Mouse (Mus musculus): ENCODE results near the gene Nos1.

Nos1 gene

DNA sequence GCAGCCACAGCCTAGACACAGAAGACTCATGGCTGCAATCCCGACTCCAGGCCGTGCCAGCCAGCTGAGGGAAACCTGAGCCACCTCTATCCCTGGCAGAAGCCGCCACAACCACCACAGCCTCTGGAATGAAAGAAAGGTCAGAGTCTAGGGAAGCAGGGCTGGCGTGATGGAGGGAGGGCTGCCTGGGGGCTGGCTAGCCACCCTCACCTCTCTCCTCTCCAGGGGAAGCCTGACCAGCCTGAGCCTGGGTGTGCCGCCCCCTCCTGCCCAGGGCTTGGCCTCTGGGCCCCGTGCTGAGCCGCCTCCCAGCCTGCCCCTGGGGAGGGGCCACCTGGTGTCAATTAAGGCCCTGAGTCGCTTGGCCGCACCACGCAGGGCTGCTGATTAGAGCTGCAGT, at the start of gene Nos1:
Gene Nos1 (plus strand): TSS at position 352 of the 400 bp plus-strand sequence.
- no peak for DNase-seq (ENCODE audit: low spot score in 2 of 2)

DNA sequence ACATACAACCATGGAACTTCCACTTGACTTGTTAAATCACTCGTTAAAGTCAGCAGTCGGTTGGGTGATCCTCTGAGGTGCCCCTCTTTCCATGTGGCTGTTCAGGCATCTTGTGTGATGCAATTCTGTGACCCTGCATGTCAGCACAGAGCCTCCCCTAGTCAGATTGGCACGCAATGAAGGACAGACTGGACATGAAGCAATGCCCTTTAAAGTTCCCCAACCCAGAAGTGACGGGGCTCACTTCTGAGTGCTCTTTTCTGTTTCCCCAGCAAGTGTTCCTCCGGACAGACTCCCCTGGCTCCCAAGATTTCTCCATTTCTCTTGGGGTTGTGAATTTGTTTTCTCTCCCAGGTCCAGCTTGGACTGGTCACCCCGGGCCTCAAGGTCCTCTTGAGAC, 49.5 kb upstream of the Nos1 start:
- no peak for DNase-seq (ENCODE audit: low spot score in 2 of 2)

GRCm38 (mm10) chr5:117744654-117745178, 36.1 kb upstream of the Nos1 start:
- DNase-seq (ENCODE audit: low spot score in 2 of 2), result no peak

- DNase-seq (ENCODE audit: low spot score in 2 of 2), result no peak
Measured at GRCm38 (mm10) chr5:117749353-117749752, 31.5 kb upstream of the Nos1 start.

- DNase-seq (ENCODE audit: low spot score in 2 of 2), result no peak
Measured at GRCm38 (mm10) chr5:117757696-117758482, 22.9 kb upstream of the Nos1 start.

DNA sequence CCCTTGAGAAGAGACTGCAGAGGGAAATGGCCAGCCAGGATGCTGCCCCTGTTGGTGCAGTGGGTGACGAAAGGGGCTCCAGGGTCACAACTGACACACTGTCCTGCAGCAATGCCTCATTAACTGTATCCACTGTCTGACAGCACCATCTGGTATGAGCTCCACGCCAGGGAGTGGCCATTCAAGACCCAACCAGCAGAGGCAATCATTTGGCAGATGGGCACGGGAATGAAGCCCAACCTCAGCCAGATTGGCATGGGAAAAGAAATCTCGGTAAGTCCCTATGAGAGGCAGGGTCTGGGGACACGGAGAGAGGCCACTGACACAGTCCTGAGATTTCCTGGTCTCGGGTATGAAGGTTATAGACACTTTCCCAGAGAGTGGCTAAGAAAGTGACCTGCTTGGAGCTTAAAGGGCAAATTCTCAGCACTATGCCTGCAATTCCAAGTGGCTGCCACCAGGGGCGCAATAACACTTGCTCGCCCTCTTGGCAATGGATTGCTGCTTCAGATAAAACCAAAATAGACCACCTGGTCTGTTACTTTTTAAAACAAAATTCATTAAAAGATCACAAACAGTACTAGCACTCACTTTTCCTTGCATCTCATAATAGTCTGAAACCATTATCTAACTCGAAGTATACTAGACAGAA, 19.5 kb upstream of the Nos1 start:
- no peak for DNase-seq (ENCODE audit: low spot score in 2 of 2)

GRCm38 (mm10) chr5:117764496-117764895, 16.3 kb upstream of the Nos1 start:
- DNase-seq (ENCODE audit: low spot score in 2 of 2), result no peak

DNA sequence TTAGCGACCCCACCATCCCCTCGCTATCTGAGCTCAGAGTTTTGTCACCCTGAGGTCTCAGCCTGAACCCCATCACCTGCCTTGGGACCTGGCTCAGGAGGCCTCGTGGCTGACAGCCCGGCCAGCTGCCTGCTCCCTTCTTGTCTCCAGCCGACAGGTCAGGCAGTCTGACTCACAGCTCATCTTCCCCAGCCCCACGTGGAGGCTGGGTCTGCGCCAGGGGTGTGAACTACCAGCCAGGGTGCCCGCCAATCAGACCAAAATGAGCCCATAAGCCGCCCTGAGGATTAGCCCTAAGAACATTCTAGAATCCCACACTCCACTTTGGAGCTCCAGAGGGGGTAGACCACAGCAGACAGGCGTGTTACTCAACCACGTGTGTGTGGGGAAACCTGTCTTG, 1.7 kb upstream of the Nos1 start:
- no peak for DNase-seq (ENCODE audit: low spot score in 2 of 2)

DNA sequence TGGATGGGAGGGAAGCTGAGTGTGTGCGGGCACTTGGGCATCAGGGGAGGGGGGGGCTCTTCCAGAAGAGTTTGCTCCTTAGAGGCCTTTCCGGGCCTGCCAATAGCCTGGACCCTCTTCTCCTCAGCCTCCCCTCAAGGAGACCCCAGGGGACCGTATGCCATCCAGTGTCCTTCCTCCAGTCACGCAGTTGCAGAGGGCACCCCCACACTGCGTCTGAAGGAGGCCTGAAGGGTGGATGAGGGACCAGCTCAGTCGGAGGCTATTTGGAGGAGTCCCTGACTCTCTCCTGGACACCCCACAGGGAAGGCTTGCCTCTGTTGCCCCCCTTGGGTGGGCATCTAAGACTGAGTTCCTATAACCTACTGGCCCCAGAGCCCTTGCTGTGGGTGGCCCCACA, 346 bp downstream of the Nos1 start:
- DNase-seq (ENCODE audit: low spot score in 2 of 2), result no peak

DNA sequence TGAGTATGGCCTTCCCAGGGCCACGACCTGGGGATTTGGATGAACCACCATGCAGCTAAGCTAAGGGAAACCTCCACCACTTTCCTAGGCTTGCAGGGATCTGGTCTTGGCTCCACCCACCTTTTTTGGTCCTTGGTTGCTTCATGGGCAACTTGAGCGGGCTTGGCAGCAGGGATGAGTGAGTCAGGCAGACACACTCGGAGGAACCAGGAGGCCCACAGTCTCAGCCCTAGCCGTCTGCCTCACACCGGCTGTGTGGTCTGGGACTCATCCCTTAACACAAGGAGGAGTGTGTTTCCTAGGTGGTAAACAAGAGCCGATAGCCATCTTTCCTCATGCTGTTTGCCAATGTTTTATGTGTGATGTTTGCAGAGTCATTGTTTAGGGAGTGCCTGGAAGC, 9.2 kb downstream of the Nos1 start:
- no peak for DNase-seq (ENCODE audit: low spot score in 2 of 2)

DNA sequence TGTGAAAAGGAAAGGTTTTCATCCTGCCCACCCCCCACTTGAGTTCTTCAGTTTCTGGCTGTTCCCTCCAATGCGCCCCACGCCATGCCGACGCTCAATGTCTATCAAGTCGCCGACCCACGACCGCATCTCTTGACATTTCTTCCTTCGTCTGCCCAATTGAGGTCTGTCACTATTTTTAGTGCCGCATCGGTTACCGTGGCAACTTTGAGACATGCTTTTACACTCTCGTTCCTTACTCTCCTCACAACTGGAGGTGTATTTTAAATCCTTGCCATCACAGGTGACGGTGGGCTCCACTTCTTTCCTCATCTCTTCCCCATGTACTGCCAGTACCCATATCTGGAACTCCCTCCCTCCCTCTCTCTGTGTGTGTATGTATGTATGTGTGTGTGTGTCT, 11.0 kb downstream of the Nos1 start:
- no peak for DNase-seq (ENCODE audit: low spot score in 2 of 2)

GRCm38 (mm10) chr5:117800849-117801248, 20.0 kb downstream of the Nos1 start:
- DNase-seq (ENCODE audit: low spot score in 2 of 2), result no peak

DNA sequence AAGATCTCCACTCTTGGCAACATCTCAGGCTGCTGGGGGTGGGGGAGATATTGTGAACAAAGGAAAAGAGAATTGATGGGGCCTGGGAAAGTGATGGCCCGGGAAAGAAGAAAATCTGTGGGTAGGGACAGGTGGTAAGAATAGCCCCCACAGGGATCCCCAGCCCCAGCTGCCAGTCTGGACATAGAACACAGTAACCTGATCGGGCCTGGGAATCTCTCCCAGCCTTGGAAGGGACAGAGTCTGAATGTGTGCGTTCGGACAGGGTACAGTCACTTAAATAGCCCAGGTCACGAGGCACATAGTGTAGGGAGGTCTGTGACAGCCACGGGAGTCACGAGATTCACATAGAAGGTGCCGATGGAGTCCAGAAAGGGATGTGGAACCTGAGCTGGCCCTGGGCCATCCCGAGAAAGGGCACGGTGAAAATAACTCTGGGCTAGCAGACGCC, 21.3 kb downstream of the Nos1 start:
- no peak for DNase-seq (ENCODE audit: low spot score in 2 of 2)

DNA sequence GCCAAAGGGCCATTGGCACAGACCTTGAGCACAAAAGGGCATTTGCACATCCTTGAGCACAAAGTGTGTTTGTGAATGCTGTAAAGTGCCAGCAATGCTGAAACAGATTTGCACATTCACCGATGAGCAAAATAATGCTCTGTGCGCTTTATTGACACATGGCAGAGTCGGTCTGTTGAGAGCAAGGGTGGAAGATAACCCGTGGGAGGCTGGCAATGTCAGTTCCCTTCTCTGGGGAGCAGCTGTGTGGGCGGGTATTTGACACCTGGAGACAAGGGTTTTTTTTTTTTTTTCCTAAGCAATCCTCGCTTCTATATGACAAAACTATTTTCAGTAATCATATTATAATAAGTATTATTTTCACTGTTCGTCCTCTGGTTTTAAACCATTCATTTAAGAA, 22.7 kb downstream of the Nos1 start:
- no peak for DNase-seq (ENCODE audit: low spot score in 2 of 2)

DNA sequence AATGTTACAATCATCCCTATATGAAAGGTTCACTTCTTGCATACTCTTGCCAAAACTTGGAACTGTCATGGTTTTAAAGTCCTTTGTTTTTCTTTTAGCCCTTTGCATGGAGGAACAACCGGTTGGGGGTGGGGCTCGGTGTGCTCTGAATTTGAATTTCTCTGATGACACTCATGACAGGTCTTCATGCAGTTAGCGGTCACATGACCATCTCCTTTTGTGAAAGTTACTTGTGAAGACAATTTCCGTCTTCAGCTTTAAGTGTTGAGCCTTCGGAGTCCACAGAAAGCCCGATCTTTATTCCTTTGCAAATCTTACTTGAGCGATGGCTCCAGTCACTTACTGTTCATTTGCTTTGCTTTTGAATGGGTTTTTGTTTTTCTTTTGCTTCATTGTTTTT, 30.1 kb downstream of the Nos1 start:
- no peak for DNase-seq (ENCODE audit: low spot score in 2 of 2)

- no peak for DNase-seq (ENCODE audit: low spot score in 2 of 2)
Measured at GRCm38 (mm10) chr5:117818800-117819199, 38.0 kb downstream of the Nos1 start.

GRCm38 (mm10) chr5:117820445-117820844, 39.6 kb downstream of the Nos1 start:
- no peak for DNase-seq (ENCODE audit: low spot score in 2 of 2)

- DNase-seq (ENCODE audit: low spot score in 2 of 2), result no peak
Measured at GRCm38 (mm10) chr5:117823811-117824210, 43.0 kb downstream of the Nos1 start.

DNA sequence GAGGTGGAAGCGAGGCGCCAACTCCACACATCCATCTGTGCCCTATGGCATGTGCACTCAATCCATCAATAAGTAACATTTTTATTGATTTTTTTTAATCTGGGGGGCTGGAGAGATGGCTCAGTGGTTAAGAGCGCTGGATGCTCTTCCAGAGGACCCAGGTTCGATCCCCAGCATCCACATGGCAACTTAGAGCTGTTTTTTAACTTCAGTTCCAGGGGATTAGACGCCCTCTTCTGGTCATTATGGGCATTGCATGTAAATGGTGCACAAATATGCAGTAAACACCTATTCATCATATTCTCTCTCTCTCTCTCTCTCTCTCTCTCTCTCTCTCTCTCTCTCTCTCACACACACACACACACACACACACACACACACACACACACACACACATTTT, 43.7 kb downstream of the Nos1 start:
- DNase-seq (ENCODE audit: low spot score in 2 of 2), result no peak

DNA sequence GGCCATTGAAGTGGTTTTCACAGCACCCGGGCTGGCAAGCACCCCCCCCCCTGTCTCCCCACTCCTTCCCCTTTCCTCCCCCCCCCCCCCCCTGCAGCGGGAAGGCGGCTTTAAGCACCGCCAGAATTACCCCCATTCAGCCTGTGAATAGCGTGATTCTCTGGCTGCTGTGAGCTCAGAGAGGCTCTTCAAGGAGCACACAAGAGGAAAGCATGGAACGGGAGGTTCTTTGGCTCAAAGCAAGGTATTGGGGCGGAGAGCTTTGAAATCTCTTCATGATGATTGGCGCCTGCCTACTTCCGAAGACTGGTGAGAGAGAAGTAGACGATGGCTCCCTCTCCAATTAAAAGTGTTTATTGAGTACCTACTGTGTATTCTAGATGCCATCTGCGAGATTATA, 44.5 kb downstream of the Nos1 start:
- DNase-seq (ENCODE audit: low spot score in 2 of 2), result no peak

DNA sequence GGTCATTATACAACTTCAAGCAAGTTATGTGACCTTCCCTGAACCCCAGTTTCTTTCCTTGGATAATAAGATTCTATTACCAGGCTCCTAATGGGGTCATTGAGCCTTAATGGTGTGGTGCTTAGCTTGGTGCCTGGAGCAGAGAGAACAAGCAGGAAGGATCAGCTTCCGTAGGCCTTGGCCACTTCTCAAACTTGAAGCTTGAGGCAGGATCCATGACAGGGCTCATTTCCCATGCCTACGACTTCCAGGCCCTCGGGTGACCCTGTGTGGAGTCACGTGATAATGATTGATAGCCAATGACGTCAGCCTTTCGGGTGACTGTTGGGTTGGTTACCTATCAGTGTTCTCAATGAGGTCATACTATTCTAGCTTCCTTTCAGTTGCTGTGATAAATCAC, 46.5 kb downstream of the Nos1 start:
- no peak for DNase-seq (ENCODE audit: low spot score in 2 of 2)

DNA sequence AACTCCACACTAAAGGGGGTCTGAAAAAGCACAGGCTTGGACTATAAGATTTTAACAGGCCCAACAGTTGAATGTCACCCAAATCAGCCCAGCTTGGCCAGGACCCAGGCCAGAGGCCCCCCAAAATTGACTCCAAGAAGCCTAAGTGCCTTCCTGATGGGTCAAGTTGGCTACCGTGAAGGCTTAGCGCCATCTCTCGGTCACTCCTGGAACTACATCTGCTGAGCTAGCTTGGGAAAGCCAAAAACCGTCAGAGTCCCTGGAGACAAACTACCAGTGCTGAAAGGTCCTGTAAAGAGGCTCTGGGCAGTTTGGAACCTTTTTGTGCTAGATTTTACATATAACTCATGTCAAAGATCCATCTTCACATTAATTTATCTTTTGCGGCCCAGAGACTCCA, 56.1 kb downstream of the Nos1 start:
- peak; percentile 72 to 77 for DNase-seq (ENCODE audit: low spot score in 2 of 2)

- no peak for DNase-seq (ENCODE audit: low spot score in 2 of 2)
Measured at GRCm38 (mm10) chr5:117837731-117838130, 56.9 kb downstream of the Nos1 start.

All from frontal cortex, postnatal 25 days (tissue).